Mouse (Mus musculus) thymus, postnatal 4 days (tissue): ENCODE results near the gene Pou1f1.

Source experiments
- DNase-seq: peaks from one replicate; pipeline ENCODE4 v3.0.0; 2021

The Pou1f1 gene

DNA sequence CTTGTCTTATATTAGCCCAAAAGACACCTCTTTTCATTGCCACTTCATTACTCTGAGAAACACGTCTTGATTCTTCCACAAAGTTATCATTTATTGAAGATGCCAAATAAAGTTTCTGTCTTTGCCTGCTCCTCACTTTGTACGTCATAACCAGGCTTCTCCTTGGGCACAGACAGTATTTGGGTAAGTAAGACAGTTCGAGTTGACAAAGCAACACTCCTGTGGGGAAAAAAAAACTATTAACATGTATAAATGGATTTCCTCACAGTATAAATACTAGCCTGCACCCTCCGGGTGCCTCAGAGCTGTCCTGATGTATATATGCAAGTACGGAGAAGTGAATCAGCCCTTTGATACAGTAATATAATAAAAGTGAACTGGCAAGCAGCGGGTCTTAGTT is at the start of gene Pou1f1:
TSS of gene Pou1f1 (plus strand) at position 301 of the 400 bp plus-strand sequence.
- no peak for DNase-seq

DNA sequence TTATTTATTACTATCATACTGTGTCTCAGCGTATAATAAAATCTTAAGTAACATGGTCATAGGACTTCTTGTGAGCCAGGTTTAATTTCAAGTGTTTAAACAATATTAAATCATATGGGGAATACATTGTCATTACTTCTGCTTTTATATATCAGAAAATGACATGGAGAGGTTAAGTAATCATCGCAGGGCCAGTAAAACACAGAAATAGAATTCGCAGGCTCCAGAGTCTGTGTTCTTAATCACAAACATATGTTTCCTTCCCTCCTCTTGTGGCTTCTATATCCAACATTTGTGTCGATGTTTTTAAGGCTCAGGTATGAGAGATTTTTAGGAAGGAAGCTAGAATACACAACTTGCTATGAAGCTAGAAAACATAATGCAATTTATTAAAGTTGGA is 49.7 kb upstream of the Pou1f1 start:
- DNase-seq, result no peak

DNA sequence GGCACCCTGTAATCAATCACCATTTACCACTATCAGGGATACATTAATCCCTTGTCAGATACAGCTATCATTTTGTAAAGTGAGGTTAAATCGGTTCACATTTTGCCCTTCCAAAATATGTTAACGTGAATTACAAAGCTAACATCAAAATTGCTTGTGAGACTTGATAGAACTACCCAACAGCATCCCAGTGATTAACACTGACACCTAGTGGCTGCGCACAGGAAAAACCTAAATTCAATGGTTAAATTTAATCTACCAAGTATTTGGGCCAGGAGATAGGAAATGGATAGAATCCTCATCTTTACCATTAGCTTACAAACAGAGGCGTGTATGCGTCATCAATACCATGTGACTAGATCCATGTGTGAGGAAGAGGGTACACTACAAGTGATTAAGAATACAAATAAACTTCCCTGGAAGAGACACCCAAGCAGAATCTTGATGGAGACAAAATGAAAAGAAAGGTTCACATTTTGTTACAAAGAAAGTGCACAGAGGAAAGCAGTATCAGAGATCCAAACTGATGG is 47.8 kb upstream of the Pou1f1 start:
- peak; percentile 24 for DNase-seq

DNA sequence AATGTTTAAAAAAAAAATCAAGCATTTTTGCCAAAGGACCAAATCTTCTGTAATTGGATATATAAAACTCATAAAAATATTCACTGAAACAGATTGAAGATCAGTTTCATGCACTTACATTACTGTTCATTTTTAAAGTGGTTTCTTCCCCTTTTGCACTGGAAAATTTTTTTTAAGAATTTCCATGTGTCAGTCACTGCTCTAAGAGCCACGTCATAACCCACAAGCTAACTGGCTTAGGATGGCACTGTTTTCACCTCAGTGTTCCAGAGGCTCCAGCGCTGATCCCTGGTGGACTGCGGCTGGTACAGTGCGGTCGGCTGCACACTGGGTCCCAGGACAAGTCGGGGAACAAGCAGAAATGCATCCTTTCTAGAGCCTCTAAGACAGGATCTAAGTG is 34.6 kb upstream of the Pou1f1 start:
- DNase-seq, result no peak

DNA sequence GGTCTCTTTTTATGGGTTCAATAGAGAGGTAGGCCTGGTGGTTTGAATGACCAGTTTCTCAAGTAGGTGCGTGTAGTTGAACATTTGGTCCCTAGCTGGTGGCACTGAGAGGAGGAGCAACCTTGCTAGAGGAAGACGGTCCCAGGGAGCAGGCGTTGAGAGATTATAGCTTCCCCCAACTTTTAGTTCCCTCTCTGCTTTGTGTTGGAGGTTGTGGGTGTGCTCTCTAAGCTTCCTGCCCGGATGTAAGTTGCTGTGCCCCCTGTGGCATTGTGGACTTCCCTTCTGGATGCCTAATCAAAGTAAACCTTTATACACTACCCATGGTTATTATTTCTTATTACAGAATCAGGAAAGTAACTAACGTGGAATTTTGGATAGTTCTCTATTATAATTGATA is 24.3 kb upstream of the Pou1f1 start:
- DNase-seq, result no peak

DNA sequence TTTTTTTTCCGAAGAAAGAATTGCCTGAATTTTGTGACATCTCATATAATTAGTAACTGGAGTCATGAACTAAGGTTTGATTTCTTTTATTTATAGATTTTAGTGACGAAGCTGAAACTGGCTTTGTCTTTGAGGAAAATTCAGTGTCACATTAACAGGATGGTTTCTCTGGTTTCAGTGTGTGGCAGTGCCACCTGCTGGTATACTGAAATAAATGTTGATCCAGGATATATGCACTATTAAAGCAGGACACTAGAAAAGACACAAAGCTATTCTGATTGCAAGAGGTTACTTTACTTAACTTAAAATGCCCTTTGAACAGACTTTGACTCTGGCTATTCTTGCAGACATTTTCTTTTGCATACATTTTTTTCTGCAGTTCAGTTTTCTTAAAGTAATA is 23.3 kb upstream of the Pou1f1 start:
- DNase-seq, result peak; percentile 38

DNA sequence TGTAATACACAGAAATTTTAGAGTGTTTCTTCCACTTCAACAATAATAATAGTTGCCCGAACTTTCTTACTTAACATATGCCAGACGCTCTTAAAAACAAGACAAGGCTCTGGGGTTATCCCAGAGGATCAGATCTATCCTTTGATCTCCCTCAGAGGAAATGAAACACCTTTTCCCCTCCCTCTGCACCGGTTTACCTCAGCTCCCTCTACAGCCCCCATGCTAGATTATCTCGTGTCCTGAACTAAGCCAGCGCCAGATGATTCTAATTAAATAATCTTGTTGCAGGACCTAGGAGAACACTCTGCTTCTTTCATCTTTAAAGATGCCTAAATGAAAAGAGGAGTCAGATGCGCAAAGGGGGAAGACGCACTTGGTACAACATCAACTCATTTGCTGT is 6.1 kb upstream of the Pou1f1 start:
- DNase-seq, result no peak

DNA sequence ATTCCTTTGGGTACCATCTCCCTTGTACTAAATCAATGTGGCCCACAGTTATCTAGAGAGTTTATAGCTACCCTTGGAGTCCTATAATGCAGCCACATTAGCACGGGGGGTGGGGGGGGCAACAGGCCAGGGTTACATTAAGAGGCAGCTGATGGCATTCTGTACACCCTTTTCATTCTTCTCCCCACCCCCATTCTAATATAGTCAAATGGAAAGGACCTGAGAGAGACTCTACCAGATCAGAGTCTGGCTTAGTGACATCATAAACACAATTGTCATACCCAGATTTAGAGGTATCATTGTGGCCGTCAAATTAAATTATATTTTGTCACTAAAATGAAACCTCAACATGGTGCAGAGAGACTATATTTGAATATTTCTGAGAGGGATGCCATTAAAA is 5.7 kb downstream of the Pou1f1 start:
- DNase-seq, result no peak

DNA sequence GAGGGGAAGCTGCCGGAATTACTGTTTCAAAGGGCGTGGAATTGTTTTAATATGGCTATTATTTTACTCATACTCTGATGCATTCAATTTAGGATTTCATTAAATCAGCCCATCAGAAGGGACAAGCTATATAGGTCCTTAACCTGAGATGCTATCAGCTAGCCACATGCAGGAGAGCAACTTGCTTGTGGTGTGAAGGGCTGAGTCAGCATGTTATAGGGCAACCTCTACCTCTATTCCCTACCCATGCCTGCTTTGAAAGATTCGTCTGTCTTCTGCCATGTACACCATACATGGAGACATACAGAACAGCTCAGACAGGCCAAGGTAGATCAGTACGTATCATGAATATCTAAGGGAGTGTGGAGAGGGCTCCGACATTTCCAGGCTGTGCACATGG is 6.4 kb downstream of the Pou1f1 start:
- DNase-seq, result no peak

DNA sequence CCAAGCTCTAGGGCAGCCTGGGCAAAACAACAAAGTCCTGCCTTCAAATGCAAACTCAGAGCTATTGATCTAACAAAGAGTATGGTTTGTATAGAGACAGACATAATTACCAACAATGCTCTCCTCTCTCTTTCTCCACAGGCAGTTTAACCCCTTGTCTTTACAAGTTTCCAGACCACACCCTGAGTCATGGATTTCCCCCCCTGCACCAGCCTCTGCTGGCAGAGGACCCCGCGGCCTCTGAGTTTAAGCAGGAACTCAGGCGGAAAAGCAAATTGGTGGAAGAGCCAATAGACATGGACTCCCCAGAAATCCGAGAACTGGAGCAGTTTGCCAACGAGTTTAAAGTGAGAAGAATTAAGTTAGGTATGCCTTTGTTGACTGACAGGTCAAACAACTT is 9.3 kb downstream of the Pou1f1 start:
- no peak for DNase-seq

DNA sequence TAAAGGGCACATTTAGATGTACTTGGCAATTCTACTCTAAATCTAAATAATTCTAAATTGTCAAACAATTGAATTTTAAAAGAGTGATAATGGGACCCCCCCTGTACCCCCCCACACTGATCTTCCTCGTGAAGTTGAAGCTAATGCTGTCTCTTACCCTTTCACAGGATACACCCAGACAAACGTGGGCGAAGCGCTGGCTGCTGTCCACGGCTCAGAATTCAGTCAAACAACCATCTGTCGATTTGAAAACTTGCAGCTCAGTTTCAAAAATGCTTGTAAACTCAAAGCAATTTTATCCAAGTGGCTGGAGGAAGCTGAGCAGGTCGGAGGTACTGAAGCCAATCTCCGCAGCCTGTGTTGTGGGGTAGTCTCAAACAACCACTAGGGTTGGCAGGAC is 11.4 kb downstream of the Pou1f1 start:
- no peak for DNase-seq

DNA sequence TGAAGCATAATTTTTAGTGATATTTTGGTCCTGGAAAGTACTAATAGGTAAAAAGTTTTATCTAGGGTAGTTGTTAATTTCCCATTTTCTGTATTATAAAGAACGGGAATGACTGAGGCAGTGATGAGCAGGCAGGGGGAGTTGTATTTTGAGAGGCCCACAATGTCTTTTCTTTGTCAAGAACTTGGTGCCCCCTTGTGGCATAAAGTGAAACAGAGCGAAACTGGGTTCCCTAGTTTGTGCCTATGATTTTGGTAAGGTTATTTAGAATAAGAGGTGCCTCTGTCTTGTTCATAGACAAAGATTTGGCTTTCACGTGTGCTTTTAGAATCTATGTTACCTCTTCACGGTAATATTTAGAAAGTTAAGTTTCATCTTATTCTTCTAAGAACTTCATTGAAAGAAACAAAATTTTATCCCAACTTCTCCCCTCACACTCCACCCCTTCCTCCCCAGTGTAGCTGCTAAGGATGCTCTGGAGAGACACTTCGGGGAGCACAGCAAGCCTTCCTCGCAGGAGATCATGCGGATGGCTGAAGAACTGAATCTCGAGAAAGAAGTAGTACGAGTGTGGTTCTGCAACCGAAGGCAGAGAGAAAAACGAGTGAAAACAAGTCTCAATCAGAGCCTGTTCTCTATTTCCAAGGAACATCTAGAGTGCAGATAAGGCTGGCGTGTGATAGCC is 13.1 kb downstream of the Pou1f1 start:
- DNase-seq, result peak; percentile 59

DNA sequence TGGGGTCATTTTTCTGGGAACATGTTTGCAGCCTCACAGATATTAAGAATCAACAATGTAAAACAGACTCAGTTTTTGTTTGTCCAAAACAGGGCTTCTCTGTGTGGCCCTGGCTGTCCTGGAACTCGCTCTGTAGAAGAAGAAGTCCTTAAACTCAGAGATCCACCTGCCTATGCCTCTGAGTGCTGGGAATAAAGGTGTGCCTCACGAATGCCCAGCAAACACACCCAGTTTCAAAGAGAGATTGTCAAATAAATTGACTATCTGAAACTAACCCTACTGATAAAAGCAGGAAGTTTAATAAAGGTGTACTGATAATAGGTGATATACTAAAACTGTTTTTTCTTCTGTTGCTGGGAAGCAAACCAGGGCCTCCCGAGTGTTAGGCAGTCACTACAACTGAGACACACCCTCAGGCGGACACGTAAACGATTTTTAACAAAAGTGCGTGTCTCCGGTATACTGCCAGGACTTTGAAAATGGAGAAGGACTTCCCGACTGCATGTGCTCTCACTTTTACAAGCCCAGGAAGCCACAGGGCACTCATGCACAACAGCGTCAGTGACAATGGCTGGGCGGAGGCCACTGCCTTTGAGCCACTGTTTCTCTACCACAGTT is 23.5 kb downstream of the Pou1f1 start:
- no peak for DNase-seq

DNA sequence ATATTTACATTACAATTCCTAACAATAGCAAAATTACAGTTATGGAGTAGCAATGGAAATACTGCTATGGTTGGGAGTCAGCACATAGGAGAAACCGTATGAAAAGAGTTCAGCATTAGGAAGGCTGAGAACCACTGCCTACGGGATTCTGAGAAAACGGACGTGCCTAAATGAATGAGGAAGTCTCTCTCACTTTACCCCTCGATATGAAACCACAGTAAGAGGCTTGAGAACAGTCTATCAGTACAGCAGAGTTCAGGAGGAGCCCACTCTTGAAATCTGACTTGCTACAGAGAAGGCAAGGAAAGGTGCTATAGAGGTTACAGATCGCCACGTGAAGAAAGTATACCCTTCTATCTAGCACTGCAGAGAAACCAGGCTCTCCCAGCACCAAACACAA is 28.6 kb downstream of the Pou1f1 start:
- no peak for DNase-seq

DNA sequence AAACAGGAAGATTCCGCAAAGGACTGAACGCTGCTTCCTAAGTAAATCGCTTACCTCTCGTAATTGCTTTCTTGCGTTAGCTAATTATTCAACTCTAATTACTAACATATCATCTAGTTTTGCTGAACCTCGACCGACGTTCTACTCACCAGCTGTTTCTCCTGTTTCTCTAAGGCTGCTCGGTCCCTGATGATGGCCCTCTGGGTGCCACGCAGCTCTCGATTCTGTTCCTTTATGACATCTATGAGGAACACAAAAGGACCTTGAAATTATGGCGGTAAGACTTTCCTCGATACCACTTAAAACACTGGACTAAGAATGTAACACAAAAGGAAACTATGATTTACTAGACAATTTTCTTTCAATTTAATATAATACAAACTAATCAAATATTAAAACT is 30.5 kb downstream of the Pou1f1 start:
- no peak for DNase-seq

DNA sequence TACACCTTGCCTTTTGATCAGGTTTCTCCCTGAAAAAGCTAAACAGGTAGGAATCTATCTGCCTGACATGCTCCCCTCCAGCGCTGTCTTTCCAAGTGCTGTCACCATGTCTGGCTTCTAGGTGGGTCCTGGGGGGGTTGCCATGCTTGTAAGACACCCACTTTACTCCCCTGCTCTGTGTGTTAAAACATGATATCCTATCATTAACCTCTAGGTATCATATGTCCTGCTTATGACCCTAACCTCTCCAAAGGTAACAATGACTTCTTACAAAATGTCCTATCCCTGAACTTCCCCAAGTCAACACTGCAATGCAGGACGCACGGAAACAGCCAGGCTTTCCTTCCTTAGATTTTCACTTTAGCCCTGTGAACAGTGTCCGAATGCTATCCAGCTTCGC is 34.0 kb downstream of the Pou1f1 start:
- no peak for DNase-seq

DNA sequence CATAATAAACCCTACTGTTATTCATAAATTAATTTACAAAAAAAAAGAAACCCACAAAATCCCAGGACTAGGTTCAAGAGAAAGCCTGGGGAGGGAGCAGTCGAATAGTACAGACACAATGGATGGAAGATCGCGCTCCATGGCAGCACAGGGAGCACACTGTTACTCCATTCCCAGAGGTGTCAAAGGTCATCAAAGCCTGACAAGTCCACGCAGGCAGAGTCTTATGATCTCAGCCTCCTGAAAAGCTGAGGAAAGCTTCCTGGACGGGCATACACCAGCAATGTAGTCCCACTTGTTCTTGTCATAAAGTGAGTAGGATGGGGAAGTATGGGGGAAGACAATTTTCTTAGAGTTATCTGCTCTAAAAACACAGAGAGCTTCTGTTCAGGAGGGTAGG is 37.1 kb downstream of the Pou1f1 start:
- no peak for DNase-seq

DNA sequence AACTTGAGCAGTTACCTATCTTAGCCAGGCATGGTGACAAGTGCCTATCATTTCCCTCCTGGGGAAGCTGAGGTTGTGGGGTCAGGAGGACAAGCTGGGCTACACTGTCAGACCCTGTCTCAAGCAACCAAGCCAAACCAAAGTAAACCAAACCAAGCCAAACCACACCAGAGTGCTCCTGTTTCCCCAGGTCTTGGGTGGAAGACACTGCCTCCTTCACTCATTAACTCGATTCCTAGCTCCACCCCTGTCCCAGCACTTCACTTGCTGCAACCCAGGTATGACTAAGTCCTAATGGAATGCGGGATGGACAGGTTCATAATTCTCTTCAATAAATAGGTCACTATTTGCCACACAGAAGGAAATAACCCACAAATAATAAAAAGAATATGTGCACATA is 39.3 kb downstream of the Pou1f1 start:
- DNase-seq, result no peak

DNA sequence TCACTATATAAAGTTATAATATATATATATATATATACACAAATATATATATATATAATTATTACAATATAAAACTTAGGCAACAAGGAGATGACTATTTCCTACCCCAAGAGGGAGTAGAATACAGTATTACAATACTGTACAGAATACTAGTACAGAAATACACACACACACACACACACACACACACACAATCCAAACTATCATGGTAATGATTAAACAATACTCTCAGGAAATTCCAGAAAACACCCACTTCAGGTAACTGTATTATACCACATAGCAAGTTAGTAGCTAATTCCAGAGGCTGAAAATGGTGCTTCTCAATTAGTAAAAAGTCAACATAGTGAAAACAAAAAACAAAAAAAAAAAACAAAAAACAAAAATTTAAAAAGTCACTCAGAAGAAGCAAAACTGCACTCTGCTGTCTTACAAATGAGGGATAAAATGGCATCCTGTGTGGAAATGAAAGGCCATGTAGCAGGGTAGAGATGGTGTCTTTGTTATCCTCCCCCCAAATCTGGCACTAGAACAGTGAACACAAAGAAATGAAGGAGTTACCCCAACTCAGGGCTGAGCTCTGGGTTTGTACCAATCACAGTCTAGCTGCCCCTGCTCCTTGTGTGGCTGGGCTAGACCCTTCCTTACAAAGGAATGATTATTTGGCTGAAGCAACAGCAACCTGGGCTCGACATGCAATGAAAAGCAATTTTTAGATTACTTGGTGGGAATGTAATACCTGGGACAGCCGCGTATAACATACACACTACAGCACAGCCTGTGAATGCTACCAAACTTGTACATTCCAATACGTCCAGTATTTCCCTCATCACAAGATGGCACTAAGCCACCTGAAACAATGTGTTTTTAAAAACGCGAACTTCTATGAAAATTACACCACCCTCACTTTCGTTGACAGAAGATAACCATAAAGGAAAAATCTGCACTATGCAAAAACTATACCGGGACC is 41.0 kb downstream of the Pou1f1 start:
- DNase-seq, result no peak

DNA sequence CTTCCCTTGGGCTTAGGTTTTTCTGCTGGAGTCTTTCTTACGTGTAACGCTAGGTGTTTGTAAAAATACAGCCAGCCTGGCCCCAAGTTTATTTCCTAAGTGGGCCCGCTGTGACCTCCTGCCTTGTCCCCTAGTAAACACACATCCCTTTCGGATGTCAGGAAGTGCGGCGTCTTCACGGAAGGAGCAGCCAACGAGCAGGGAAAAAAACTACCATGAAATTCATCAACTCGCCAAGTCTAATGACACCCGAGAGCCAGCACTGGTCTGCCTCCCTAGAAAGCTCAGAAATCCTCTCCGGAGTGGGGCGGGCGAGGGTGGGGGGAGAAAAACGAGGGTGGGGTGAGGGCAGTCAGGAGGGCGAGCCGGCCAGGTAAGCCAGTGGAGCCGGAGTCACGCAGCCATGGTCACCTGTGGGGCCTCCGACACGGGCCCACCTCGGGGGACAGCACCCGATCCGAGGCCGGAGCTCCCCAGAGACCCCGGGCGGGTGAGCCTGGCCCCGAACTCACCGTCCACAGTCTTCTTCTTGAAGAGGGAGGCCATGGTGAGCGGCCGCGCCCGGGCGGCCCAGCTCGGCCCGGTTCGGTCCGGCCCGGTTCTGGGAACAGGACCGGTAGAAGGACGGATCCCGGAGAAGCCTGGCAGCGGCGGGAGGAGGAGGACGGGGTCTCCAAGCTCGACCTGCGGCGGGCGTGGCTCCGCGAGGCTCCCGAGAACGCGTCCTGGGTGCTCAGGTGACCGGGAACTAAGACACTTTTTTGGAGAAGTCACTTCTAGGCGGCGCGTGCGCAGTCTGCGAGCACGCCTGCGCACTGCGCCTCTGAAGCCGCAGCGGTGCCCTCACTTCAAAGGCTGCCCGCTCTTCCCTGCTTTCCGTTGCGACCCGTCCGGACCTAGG is 41.9 kb downstream of the Pou1f1 start, which contains the start of gene Chmp2b:
TSS of gene Chmp2b (minus strand) at position 764 of the 901 bp plus-strand sequence.
- DNase-seq, result peak; percentile 88

DNA sequence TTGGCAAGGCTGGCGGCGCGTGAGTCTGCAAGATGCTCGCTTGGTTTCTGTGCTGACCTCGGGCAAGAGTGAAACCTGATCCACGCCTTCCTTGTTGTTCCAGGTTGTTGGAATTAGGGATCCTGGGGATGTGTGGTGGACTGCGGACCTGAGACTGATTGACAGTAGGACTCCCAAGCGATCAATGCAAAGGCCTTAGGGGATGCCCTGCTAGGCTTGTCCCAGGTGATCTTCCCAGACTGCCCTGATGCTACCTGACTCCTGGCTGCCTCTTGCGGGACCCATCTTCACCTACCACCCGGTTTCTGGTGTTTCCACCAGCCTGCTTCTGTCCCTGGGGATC is 42.5 kb downstream of the Pou1f1 start:
- DNase-seq, result no peak

DNA sequence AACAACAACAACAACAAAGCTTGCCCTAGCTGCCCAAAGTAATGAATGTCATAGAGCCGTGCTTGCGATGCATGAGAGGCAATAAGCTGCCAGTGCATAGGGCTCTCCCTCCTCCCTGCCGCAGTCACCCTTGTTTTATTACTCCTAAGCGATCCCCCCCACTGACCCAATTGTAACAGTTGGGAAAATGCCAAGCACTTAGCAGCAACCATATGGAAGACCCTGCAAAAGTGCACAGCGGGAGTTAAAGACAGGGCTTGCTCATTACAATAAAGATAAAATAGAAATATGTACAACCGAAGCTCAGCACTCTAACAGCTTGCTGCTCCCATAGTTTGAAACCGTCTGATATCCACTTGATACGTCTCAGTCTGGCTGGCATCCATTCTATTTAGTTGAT is 44.0 kb downstream of the Pou1f1 start:
- DNase-seq, result no peak

DNA sequence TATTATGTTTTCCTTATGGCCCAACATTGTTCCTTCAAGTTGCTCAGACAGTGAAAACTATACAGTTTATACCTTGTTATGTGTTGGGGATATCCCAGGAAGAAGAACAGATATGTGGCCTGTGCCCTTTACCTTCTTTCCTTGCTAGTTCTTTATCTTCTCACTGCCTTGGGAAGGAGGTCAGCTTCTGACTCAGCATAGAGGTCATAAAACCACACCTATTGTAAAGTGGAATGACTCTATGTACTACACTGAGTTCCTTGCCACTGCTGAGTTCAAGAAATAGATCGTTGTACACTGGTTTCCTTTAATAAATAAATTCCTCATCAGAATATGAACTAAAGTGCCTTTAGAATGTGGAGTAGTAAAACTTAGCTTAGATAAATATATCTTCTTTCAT is 44.6 kb downstream of the Pou1f1 start:
- no peak for DNase-seq
